Mouse (Mus musculus) lung, embryonic 14.5 days (tissue): ENCODE measurements around the gene Pamr1. TPM values are rescaled to one million over a fixed set of nuclear protein-coding genes. Genes with fewer than 3 reads are reported as not detected.

Experiments
- ATAC-seq: fragments of 200-750 bp; cut with Nextera tagmentation; 2 replicates; pipeline ENCODE4 v1.8.0; 2017; ENCODE audit warnings: mild to moderate bottlenecking, moderate TSS enrichment, moderate library complexity; ENCODE audit not compliant: insufficient read depth
- DNase-seq: peaks from one replicate; pipeline ENCODE4 v3.0.0-alpha.2; 2015
- H3K27ac ChIP-seq: fragments of 300-500 bp; sonication (generic); 2 replicates; pipeline ENCODE4 v1.5.1; 2014; ENCODE audit warnings: low read depth, mild to moderate bottlenecking, moderate library complexity
- H3K27me3 ChIP-seq: fragments of 300-500 bp; sonication (generic); 2 replicates; pipeline ENCODE4 v1.6.1; 2014; ENCODE audit warnings: low read length, control low read depth; ENCODE audit not compliant: insufficient read depth
- H3K36me3 ChIP-seq: fragments of 300-500 bp; sonication (generic); 2 replicates; pipeline ENCODE4 v1.6.1; 2014; ENCODE audit warnings: control low read depth; ENCODE audit not compliant: insufficient read depth
- H3K4me1 ChIP-seq: fragments of 300-500 bp; sonication (generic); 2 replicates; pipeline ENCODE4 v1.6.1; 2014; ENCODE audit warnings: antibody characterized with exemption, control low read depth; ENCODE audit not compliant: insufficient read depth
- H3K4me2 ChIP-seq: fragments of 300-500 bp; sonication (generic); 2 replicates; pipeline ENCODE4 v1.6.1; 2014; ENCODE audit warnings: mild to moderate bottlenecking
- H3K4me3 ChIP-seq: fragments of 300-500 bp; sonication (generic); 2 replicates; pipeline ENCODE4 v1.5.1; 2014; ENCODE audit warnings: low read depth, low read length
- H3K9ac ChIP-seq: fragments of 300-500 bp; sonication (generic); 2 replicates; pipeline ENCODE4 v1.6.1; 2014
- H3K9me3 ChIP-seq: fragments of 300-500 bp; sonication (generic); 2 replicates; pipeline ENCODE4 v1.6.1; 2016; ENCODE audit warnings: low read depth, low read length, control low read depth
- CTCF ChIP-seq: IDR thresholded peaks from 2 replicates; pipeline ENCODE4 v1.5.1; 2016; ENCODE audit warnings: antibody characterized with exemption, low read depth
- WGBS: fragments of 180-500 bp; shearing (Covaris S2); extraction: QIAGEN DNeasy Blood & Tissue Kit; methylation state at CpG from one replicate; pipeline ENCODE4 v1.1.7; 2014; 5-methylcytosine and 5-hydroxymethylcytosine counted together
- polyA plus RNA-seq: library from polyadenylated mRNA; unstranded; fragments of >200 nt; fragmentation: Nextera tagmentation; extraction: Ambion mirVana; gene quantifications from 2 replicates; pipeline ENCODE4 v1.2.1, GENCODE M21; 2014

The Pamr1 gene
- polyA plus RNA-seq, 1 experiment from 2014 or later = 16.2 TPM

DNA sequence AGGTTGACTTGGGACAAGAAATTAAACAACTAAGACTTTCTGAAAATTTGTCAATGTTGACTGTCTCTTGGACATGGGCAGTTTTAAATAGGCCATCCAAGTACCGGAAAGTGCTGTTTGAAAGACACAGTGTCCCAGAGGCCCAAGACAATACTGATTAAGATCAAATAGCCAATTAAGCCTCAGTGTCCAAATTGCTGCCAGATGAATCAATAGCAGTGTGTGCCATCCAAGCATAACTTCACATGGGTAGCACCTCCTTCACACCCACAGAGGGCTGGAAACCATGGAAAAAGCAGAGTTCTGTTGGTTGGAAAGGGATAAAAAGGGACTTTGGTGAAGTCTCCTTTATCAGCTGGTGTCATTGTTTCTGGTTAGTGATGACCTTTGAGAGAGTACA lies 74.7 kb downstream of the Pamr1 start:
- 97% methylated on average over 1 of the region's 1 CpGs for WGBS
- H3K4me3 ChIP-seq = no peak overlapping the region
- H3K4me2 ChIP-seq = no peak overlapping the region
- no peak overlapping the region for H3K27ac ChIP-seq
- DNase-seq = no peak
- H3K9ac ChIP-seq = no peak overlapping the region
- H3K27me3 ChIP-seq = no peaks in the 10 kb centered on the region
- H3K9me3 ChIP-seq = no peaks in the 10 kb centered on the region
- no peak for ATAC-seq
- no peak for TF ChIP-seq CTCF
- no peaks in the 10 kb centered on the region for H3K36me3 ChIP-seq
- H3K4me1 ChIP-seq = no peaks in the 10 kb centered on the region

DNA sequence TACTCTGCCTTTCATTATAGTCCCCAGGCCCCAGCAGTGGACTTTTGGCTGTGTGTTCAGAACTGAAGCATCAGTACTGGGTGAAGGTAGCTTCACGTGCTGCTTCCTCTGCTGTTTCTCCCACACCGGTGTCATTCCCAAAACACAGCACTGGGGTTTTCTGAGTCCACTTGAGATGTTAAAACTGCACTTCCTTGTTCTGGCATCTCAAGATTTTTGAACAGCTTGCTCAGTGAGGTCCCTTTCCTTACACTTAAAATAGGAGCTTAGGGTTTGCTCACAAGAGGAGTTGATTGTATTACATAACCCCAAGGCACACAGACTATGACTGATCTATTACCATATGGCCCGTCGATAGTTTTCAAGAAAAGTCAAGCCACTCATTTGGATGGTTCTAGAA lies 82.5 kb downstream of the Pamr1 start:
- no peaks in the 10 kb centered on the region for H3K4me1 ChIP-seq
- H3K27ac ChIP-seq = no peak overlapping the region
- H3K4me3 ChIP-seq = no peak overlapping the region
- no peaks in the 10 kb centered on the region for H3K27me3 ChIP-seq
- H3K4me2 ChIP-seq = no peak overlapping the region
- ATAC-seq = no peak
- H3K36me3 ChIP-seq = no peaks in the 10 kb centered on the region
- TF ChIP-seq CTCF = no peak
- H3K9ac ChIP-seq = no peak overlapping the region
- DNase-seq = no peak
- no peaks in the 10 kb centered on the region for H3K9me3 ChIP-seq
- 80% methylated on average over 4 of the region's 4 CpGs for WGBS

DNA sequence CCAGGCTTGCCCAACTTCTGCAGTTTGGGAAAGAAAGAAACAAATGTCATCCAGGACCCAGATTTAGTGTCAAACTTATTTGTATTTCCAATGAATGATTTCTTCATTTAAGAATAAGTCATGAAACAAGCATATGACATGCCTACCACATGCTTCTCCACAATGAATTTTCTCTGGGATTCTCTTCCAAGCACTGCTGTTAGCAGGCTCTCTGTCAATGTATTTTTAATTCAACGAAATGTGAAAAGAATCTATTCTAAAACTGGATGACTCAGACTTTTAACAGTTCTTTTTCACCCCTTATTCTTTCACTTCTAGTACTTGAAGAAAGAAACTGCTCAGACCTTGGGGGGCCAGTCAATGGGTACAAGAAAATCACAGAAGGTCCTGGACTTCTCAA lies 84.2 kb downstream of the Pamr1 start:
- H3K9ac ChIP-seq = no peak overlapping the region
- no peaks in the 10 kb centered on the region for H3K27me3 ChIP-seq
- H3K4me2 ChIP-seq = no peak overlapping the region
- no peaks in the 10 kb centered on the region for H3K9me3 ChIP-seq
- DNase-seq = no peak
- H3K36me3 ChIP-seq = no peaks in the 10 kb centered on the region
- TF ChIP-seq CTCF = no peak
- no peak for ATAC-seq
- no peaks in the 10 kb centered on the region for H3K4me1 ChIP-seq
- no peak overlapping the region for H3K4me3 ChIP-seq
- WGBS = 88% methylated on average over 1 of the region's 1 CpGs
- H3K27ac ChIP-seq = no peak overlapping the region

DNA sequence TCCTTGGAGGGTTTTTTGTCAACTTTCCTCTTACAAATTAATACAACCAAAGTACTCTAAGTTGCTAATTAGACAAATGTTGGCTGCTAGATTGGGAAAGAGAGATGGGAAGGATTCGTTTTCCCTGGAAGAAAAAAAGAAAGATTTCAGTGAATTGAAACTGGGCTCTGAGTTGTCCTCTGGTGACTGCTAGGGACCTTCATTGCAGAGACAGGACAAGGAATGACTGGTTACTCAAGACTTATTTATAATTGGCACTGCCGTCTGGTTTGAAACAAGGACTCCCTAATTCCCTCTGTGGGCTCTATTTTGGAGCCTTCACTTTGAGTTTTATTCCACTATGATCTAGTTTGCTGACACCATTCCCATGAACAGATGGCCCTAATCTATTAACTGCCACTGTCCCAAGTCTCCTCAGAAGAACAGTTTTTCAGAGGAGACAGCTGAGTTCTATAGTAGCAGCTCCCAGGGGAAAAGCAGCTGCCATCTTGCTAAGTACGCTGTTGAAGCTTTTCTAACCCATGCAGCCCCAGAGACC lies 85.8 kb downstream of the Pamr1 start:
- Histone ChIP-seq H3K36me3 (no peaks in the 10 kb centered on the region), H3K4me3 (no peak overlapping the region), H3K4me1 (no peaks in the 10 kb centered on the region), H3K9ac (no peak overlapping the region), H3K27me3 (no peaks in the 10 kb centered on the region), H3K9me3 (no peaks in the 10 kb centered on the region), H3K4me2 (no peak overlapping the region), H3K27ac (no peak overlapping the region)
- 56% methylated on average over 3 of the region's 3 CpGs for WGBS
- ATAC-seq (no peak), DNase-seq (peak; percentile 24)
- TF ChIP-seq CTCF = no peak

DNA sequence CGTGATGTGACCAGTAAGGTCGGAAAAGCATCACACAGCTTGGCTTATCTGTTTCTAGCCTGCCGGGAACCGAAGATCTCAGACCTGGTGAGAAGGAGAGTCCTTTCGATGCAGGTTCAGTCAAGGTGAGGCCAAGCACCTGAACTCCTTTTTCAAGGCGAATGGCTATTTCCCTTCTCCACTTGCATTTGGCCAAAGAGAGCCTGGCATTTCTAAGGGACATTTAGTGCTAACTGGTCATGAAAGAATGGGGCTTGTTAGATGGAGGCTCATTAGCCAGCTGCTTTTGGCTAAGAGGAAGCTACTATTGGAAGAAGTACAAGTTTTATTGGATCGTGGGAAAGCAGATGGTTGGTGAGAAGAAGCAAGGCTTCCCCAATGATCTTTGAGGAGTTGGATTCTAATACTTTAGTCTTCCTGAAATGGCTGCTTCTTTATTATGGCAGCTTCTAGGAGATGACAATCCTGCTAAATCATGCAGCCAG lies 86.3 kb downstream of the Pamr1 start:
- WGBS = 91% methylated on average over 7 of the region's 7 CpGs
- H3K9ac ChIP-seq = no peak overlapping the region
- DNase-seq = no peak

DNA sequence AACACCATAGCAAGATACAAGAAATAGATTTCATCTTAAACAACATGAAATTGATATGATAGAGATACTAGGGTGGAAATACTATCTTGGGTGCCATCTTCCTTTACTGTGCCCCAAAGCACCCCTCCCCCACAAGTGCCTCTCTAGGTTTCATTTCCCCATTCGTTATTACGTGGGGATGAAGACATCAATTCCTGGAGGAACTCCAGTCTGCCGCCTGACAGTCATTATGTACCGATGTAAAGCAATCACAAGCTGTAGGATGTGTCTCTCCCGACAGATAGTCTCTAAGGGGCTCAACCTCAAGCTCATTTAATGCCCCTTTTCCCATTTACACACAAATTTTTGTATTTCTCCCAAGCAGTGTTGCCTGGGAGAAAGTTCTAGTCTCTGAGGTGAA lies 88.3 kb downstream of the Pamr1 start:
- no peak for TF ChIP-seq CTCF
- 59% methylated on average over 5 of the region's 5 CpGs for WGBS
- Histone ChIP-seq H3K27me3 (no peaks in the 10 kb centered on the region), H3K9me3 (no peaks in the 10 kb centered on the region), H3K27ac (no peak overlapping the region), H3K4me2 (no peak overlapping the region), H3K4me3 (no peak overlapping the region), H3K9ac (no peak overlapping the region), H3K36me3 (no peaks in the 10 kb centered on the region), H3K4me1 (no peaks in the 10 kb centered on the region)
- no peak for DNase-seq
- ATAC-seq = no peak

More for the DNA sequence above, 86.3 kb downstream of the Pamr1 start:
- Histone ChIP-seq H3K27me3 (no peaks in the 10 kb centered on the region), H3K4me2 (no peak overlapping the region), H3K4me1 (no peaks in the 10 kb centered on the region), H3K9me3 (no peaks in the 10 kb centered on the region), H3K4me3 (no peak overlapping the region), H3K36me3 (no peaks in the 10 kb centered on the region), H3K27ac (no peak overlapping the region)
- ATAC-seq = no peak
- no peak for TF ChIP-seq CTCF

DNA sequence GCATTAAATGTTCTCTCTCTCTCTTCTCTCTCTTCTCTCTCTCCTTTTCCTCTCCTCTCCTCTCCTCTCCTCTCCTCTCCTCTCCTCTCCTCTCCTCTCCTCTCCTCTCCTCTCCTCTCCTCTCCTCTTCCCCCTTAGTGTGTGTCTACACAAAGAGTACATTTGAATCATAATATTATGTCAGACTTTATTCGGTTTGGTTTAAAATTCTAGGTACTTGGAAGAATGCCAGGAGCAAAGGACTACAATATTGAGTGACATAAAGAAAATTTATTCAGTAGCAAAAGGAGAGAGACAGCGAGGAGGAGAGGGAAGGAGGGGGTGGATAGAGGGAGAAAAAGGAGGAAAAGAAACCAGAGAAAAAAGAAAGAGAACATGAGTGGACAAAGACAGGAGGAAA lies 88.9 kb downstream of the Pamr1 start:
- no peak overlapping the region for H3K4me2 ChIP-seq
- H3K36me3 ChIP-seq = no peaks in the 10 kb centered on the region
- H3K27ac ChIP-seq = no peak overlapping the region
- WGBS = 21% methylated on average over 2 of the region's 2 CpGs
- TF ChIP-seq CTCF = no peak
- no peaks in the 10 kb centered on the region for H3K4me1 ChIP-seq
- H3K9me3 ChIP-seq = no peaks in the 10 kb centered on the region
- ATAC-seq (no peak), DNase-seq (no peak)
- no peak overlapping the region for H3K4me3 ChIP-seq
- no peak overlapping the region for H3K9ac ChIP-seq
- no peaks in the 10 kb centered on the region for H3K27me3 ChIP-seq

DNA sequence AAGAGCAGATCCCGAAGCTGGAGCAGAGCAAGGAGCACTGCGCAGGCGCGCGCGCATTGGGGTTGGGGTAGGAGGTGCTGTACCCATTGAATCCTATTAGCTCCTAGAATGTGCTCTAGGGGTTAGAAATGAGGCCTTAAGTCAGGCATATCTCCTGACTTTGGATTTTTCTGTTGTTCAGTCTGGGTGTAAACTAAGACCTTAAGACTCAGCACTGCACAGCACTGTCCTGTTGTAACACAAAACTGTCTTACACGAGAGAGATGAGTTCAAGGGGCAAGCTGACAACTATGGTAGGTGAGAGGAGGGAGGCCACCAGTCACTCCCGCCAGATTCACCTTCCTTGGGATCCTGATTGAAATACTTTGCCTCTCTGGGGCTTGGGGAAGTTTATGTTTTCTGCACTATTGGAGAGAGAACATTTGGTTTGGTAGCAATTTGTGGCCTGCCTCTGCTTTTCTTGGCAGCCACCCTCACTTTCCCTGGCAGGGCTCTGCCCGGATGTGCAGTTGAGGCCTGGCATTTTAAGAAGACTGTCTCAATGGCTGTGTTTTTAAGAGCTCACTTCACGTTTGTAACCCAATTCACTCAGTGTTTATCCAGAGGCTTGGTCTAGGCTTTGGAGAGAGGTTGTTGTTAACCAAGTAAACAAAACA lies 99.2 kb downstream of the Pamr1 start:
- H3K27ac ChIP-seq = no peak overlapping the region
- H3K4me2 ChIP-seq = no peak overlapping the region
- no peaks in the 10 kb centered on the region for H3K27me3 ChIP-seq
- no peak for TF ChIP-seq CTCF
- DNase-seq (no peak), ATAC-seq (no peak)
- H3K4me1 ChIP-seq = no peaks in the 10 kb centered on the region
- H3K9ac ChIP-seq = no peak overlapping the region
- no peak overlapping the region for H3K4me3 ChIP-seq
- whole genome bisulfite sequencing = 71% methylated on average over 10 of the region's 10 CpGs
- H3K9me3 ChIP-seq = no peaks in the 10 kb centered on the region
- H3K36me3 ChIP-seq = no peaks in the 10 kb centered on the region
